Mouse (Mus musculus) intestine, embryonic 14.5 days (tissue): ENCODE results near the gene Trim50. TPM values are rescaled to one million over a fixed set of nuclear protein-coding genes. Genes with fewer than 3 reads are reported as not detected.
A peak's percentile ranks its signal among the peaks of the same experiment; 100 is the strongest.

ENCODE experiments used
- ATAC-seq: fragments of 200-750 bp; cut with Nextera tagmentation; replicated peaks from 2 replicates; pipeline ENCODE4 v1.8.0; 2017; ENCODE audit warnings: low read depth, moderate number of reproducible peaks, moderate TSS enrichment, moderate library complexity; ENCODE audit not compliant: low FRiP score, low TSS enrichment
- DNase-seq: peaks from one replicate; pipeline ENCODE4 v3.0.0-alpha.2; 2018; ENCODE audit warnings: low spot score
- H3K27ac ChIP-seq: fragments of 300-500 bp; sonication (generic); 2 replicates; pipeline ENCODE4 v1.5.1; 2014; ENCODE audit warnings: low read depth, mild to moderate bottlenecking, control low read depth
- H3K27me3 ChIP-seq: fragments of 300-500 bp; sonication (generic); replicated peaks from 2 replicates; pipeline ENCODE4 v1.6.1; 2014; ENCODE audit warnings: low read length, control low read depth; ENCODE audit not compliant: control insufficient read depth, insufficient read depth
- H3K36me3 ChIP-seq: fragments of 300-500 bp; sonication (generic); 2 replicates; pipeline ENCODE4 v1.6.1; 2014; ENCODE audit warnings: low read length, control low read depth; ENCODE audit not compliant: control insufficient read depth, insufficient read depth
- H3K4me1 ChIP-seq: fragments of 300-500 bp; sonication (generic); replicated peaks from 2 replicates; pipeline ENCODE4 v1.6.1; 2014; ENCODE audit warnings: low read length, control low read depth, mixed read lengths; ENCODE audit not compliant: control insufficient read depth, insufficient read depth
- H3K4me2 ChIP-seq: fragments of 300-500 bp; sonication (generic); 2 replicates; pipeline ENCODE4 v1.6.1; 2014; ENCODE audit warnings: low read length
- H3K4me3 ChIP-seq: fragments of 300-500 bp; sonication (generic); 2 replicates; pipeline ENCODE4 v1.5.1; 2014; ENCODE audit warnings: low read depth, low read length, control low read depth, mixed read lengths
- H3K9ac ChIP-seq: fragments of 300-500 bp; sonication (generic); 2 replicates; pipeline ENCODE4 v1.6.1; 2014; ENCODE audit warnings: mild to moderate bottlenecking, low read length
- H3K9me3 ChIP-seq: fragments of 300-500 bp; sonication (generic); 2 replicates; pipeline ENCODE4 v1.6.1; 2016; ENCODE audit warnings: low read length, control low read depth; ENCODE audit not compliant: control insufficient read depth
- WGBS: fragments of 180-500 bp; shearing (Covaris S2); extraction: QIAGEN DNeasy Blood & Tissue Kit; methylation state at CpG from one replicate; pipeline ENCODE4 v1.1.7; 2014; 5-methylcytosine and 5-hydroxymethylcytosine counted together
- polyA plus RNA-seq: library from polyadenylated mRNA; unstranded; fragments of >200 nt; fragmentation: Nextera tagmentation; extraction: Ambion mirVana; gene quantifications from 2 replicates; pipeline ENCODE4 v1.2.1, GENCODE M21; 2014

Gene Trim50
- polyA plus RNA-seq, 1 experiment from 2014 or later: not detected

DNA sequence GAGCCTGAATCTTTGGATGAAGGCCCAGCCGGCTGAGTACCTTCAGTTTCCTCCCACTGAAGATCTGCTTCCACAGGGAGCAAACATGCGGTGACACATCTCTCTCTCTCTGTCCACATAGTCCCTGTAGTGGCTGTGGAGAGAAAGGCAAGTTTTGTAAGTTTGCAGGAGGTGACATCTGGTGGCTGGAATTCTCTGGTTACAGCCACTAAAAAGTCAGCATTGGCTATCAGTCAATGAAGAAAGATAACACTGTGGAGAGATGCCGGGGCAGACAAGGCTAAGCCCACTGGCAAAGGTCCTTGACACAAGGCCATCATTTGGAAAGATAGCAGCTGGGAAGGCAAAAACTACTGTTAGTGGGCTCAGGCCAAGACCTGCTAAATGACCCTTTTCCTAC is 15.5 kb upstream of the Trim50 start:
- Histone ChIP-seq H3K4me3 (no peak overlapping the region), H3K9me3 (no peaks in the 10 kb centered on the region), H3K4me1 (no peaks in the 10 kb centered on the region), H3K9ac (no peak overlapping the region), H3K27me3 (no peaks in the 10 kb centered on the region), H3K4me2 (no peak overlapping the region), H3K36me3 (no peaks in the 10 kb centered on the region), H3K27ac (no peak overlapping the region)
- 38% methylated on average over 3 of the region's 3 CpGs for WGBS
- no peak for DNase-seq
- ATAC-seq: no peak

DNA sequence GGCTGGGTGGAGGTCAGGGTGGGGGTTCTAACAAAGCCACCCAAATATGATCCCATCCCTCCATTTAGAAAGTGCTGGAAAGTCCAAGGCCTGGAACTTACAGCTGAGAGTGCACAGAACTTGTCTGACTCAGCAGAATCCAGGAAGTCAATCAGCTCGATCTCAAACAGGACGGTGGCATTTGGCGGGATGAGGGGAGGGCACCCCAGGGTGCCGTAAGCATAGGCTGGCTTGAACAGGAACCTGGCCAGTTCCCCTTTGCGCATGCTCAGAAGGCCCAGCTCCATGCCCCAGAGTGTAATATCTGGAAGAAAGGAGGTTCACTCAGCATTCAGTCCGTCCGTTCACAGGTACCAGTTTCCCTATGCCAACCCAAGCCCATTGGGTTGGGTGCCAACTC is 7.1 kb upstream of the Trim50 start:
- DNase-seq (peak; percentile 20), ATAC-seq (no peak)
- WGBS: 77% methylated on average over 7 of the region's 7 CpGs

DNA sequence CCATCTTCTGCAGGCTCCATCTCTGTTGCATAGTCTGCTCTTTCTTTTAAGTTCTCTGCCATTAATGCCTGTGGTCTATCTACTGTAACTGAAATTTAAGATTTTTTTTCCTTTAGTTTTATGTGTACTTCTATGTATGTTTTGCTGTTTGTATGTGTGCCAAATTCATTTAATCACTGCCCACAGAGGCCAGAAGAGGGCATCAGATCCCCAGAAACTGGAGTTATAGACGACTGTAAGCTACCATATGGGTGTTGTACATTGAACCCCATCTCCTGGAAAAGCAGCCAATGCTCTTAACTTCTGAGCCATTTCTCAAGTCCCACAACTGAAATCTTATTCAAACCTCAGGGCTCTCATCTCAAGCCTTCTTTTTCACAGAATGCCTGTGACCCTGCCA is 6.7 kb upstream of the Trim50 start:
- Histone ChIP-seq H3K27me3 (no peaks in the 10 kb centered on the region), H3K27ac (no peak overlapping the region), H3K4me1 (no peaks in the 10 kb centered on the region), H3K4me2 (no peak overlapping the region), H3K9me3 (peaks cover 3% of the 10 kb centered on the region; the same call in 1 of the 2 replicates), H3K36me3 (no peaks in the 10 kb centered on the region), H3K4me3 (no peak overlapping the region), H3K9ac (no peak overlapping the region)
- 18% methylated on average over 1 of the region's 1 CpGs for WGBS
- no peak for ATAC-seq
- no peak for DNase-seq

More for the DNA sequence above, 7.1 kb upstream of the Trim50 start:
- Histone ChIP-seq H3K9ac (no peak overlapping the region), H3K36me3 (no peaks in the 10 kb centered on the region), H3K4me2 (no peak overlapping the region), H3K27me3 (no peaks in the 10 kb centered on the region), H3K27ac (no peak overlapping the region), H3K4me1 (no peaks in the 10 kb centered on the region), H3K4me3 (no peak overlapping the region), H3K9me3 (peaks cover 3% of the 10 kb centered on the region; the same call in 1 of the 2 replicates)

DNA sequence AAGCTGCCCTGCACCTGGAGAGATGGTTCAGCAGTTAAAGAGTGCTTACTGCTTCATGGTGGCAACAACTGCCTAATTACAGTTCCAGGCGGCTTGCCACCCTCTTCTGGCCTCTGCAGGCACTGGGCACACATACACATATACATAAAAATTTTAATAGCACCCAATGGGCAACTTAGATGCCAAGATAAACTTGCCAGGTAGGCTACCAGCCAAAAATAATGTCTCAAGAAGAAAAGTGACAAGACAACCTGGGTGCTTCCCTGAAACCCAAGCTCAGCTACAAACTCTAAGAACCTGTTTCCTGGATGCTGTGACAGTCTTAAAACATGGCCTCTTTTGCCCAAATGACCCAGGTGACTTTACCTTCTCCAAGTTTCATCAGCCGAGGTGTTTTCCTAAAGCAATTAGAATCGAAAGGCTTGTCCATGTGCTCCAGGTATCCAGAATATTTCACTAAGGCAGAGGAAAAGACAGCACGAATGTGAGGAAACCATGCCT is 5.5 kb upstream of the Trim50 start:
- no peaks in the 10 kb centered on the region for H3K36me3 ChIP-seq
- no peak overlapping the region for H3K4me3 ChIP-seq
- no peak overlapping the region for H3K27ac ChIP-seq
- H3K27me3 ChIP-seq: no peaks in the 10 kb centered on the region
- H3K4me2 ChIP-seq: no peak overlapping the region
- no peak for ATAC-seq
- no peaks in the 10 kb centered on the region for H3K4me1 ChIP-seq
- peaks cover 3% of the 10 kb centered on the region; the same call in 1 of the 2 replicates for H3K9me3 ChIP-seq
- H3K9ac ChIP-seq: no peak overlapping the region
- DNase-seq: no peak
- WGBS: 69% methylated on average over 4 of the region's 4 CpGs

DNA sequence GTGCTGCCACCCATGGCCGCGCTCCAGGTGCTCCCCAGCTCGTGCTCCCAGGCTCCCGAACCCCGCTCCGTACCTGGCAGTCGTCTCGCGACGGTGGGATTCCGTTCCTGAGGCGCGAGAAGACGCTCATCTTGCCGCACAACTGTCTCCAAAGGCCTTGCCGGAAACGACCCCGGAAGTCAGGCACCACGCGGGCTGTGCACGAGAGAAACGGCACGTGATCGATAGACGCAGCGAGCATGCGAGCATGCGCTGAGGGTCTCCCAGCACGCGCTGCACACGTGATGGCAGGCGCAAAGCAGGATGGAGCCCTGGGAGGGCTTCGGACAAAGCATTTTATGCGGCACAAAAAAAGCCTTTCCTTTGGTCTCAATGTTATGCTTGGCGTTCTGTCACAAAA is 3.2 kb upstream of the Trim50 start, which contains the start of gene Fkbp6:
Gene Fkbp6 (minus strand): TSS at position 183 of the 400 bp plus-strand sequence.
- Histone ChIP-seq H3K9me3 (peaks cover 3% of the 10 kb centered on the region; the same call in 1 of the 2 replicates), H3K4me1 (no peaks in the 10 kb centered on the region), H3K27ac (no peak within 1 kb of the TSS), H3K9ac (no peak within 1 kb of the TSS), H3K4me3 (no peak within 1 kb of the TSS), H3K4me2 (no peak within 1 kb of the TSS), H3K27me3 (peaks cover 17% of the 10 kb centered on the region), H3K36me3 (no peaks in the 10 kb centered on the region)
- DNase-seq (no peak), ATAC-seq (no peak)
- 90% methylated on average over 35 of the region's 35 CpGs for WGBS

DNA sequence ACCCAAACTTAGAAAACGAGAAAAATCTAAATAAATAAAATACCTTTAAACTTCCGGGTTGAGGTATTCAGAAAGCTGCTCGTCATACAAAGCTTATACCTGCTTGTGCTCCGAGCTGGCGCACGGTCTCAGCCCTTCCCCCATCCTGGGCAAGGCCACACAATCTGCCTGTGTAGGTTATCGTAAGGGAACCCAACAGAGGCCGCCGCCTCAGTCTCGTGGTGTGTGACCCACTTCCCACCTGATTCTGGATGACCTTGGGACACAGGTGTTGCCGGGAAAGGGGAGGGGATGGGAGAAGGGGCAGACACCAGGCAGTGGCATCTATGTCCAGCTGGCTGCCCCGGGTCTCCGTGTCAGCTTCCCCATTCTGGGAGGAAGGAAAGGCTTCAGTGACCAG is 1.5 kb upstream of the Trim50 start:
- Histone ChIP-seq H3K9ac (no peak overlapping the region), H3K27me3 (peaks cover 17% of the 10 kb centered on the region), H3K9me3 (peaks cover 3% of the 10 kb centered on the region; the same call in 1 of the 2 replicates), H3K4me3 (no peak overlapping the region), H3K27ac (no peak overlapping the region), H3K4me2 (no peak overlapping the region), H3K36me3 (no peaks in the 10 kb centered on the region), H3K4me1 (no peaks in the 10 kb centered on the region)
- no peak for ATAC-seq
- WGBS: 81% methylated on average over 13 of the region's 13 CpGs
- no peak for DNase-seq

DNA sequence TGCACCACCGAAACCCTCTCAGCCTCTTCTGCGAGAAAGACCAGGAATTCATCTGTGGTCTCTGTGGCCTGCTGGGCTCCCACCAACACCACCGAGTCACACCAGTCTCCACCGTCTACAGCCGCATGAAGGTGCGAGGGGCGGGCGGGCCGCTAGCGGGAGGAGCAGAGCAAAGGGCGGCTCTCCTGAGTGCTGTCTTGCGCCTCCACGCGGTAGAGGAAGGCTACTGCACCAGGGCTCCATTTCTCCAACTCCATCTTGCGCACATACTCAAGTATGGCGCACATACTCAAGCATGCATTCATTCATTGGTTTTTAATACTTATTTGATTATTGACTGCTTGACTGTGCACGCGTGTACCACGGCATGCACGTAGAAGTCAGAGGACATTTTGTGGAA is 469 bp downstream of the Trim50 start:
- H3K4me1 ChIP-seq: no peaks in the 10 kb centered on the region
- H3K9ac ChIP-seq: no peak overlapping the region
- no peak overlapping the region for H3K27ac ChIP-seq
- ATAC-seq (no peak), DNase-seq (peak; percentile 58)
- no peak overlapping the region for H3K4me2 ChIP-seq
- H3K36me3 ChIP-seq: no peaks in the 10 kb centered on the region
- 16% methylated on average over 20 of the region's 20 CpGs for WGBS
- peaks cover 17% of the 10 kb centered on the region for H3K27me3 ChIP-seq
- H3K9me3 ChIP-seq: peaks cover 3% of the 10 kb centered on the region; the same call in 1 of the 2 replicates
- no peak overlapping the region for H3K4me3 ChIP-seq

DNA sequence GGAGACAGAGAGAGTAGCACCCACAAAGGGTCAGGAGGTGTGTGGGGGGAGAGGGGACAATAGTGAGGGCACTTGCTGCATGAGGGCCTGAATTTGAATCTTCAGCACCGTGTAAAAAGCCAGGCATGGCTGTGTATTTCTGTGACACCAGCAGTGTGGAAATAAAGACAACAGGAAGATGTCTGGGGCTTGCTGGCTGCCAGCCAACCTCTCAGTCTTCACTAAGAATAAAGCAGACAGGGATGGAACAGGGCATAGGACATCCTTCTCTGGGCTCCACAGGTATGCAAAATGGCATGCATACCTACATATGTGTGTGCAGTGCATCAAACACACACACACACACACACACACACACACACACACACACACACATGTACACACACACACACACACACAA is 3.0 kb downstream of the Trim50 start:
- no peak for ATAC-seq
- DNase-seq: no peak
- Histone ChIP-seq H3K4me2 (no peak overlapping the region), H3K4me3 (no peak overlapping the region), H3K27me3 (peaks cover 17% of the 10 kb centered on the region), H3K27ac (no peak overlapping the region), H3K4me1 (no peaks in the 10 kb centered on the region), H3K36me3 (no peaks in the 10 kb centered on the region), H3K9me3 (no peaks in the 10 kb centered on the region), H3K9ac (no peak overlapping the region)
- 38% methylated on average over 1 of the region's 1 CpGs for WGBS

DNA sequence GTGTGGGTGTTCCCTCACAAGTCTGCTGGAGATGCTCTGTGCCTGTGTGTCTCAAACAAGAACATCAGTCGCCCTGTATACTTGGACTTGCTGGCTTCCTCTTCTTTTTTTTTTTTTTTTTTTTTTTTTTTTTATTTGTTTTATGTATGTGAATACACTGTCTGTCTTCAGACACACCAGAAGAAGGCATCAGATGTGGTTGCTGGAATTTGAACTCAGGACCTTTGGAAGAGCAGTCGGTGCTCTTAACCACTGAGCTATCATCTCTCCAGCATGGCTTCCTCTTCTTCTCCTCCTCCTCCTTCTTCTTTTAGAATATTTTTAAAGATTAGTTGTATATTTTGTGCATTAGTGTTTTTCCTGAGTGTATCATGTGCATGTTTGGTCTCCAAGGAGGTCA is 4.5 kb downstream of the Trim50 start:
- Histone ChIP-seq H3K27ac (no peak overlapping the region), H3K36me3 (no peaks in the 10 kb centered on the region), H3K27me3 (peaks cover 17% of the 10 kb centered on the region), H3K4me2 (no peak overlapping the region), H3K9me3 (no peaks in the 10 kb centered on the region), H3K9ac (no peak overlapping the region), H3K4me3 (no peak overlapping the region), H3K4me1 (no peaks in the 10 kb centered on the region)
- 87% methylated on average over 2 of the region's 2 CpGs for WGBS
- ATAC-seq: no peak
- DNase-seq: no peak
